Mouse (Mus musculus) hindbrain, embryonic 11.5 days (tissue): ENCODE data around the gene Cers6. TPM values are rescaled to one million over a fixed set of nuclear protein-coding genes. Genes with fewer than 3 reads are reported as not detected.

Experiments
- ATAC-seq: fragments of 200-750 bp; cut with Nextera tagmentation; 2 replicates; pipeline ENCODE4 v1.8.0; 2017; ENCODE audit warnings: mild to moderate bottlenecking, moderate TSS enrichment, moderate library complexity; ENCODE audit not compliant: low FRiP score
- DNase-seq: peaks from one replicate; pipeline ENCODE4 v3.0.0-alpha.2; 2015; ENCODE audit warnings: low spot score
- H3K27ac ChIP-seq: fragments of 300-500 bp; sonication (generic); 2 replicates; pipeline ENCODE4 v1.5.1; 2014; ENCODE audit warnings: mild to moderate bottlenecking, low read depth, low read length
- H3K27me3 ChIP-seq: fragments of 300-500 bp; sonication (generic); 2 replicates; pipeline ENCODE4 v1.6.1; 2014; ENCODE audit warnings: mild to moderate bottlenecking, low read length, moderate library complexity, mixed read lengths; ENCODE audit not compliant: control insufficient read depth, insufficient read depth
- H3K36me3 ChIP-seq: fragments of 300-500 bp; sonication (generic); 2 replicates; pipeline ENCODE4 v1.6.1; 2014; ENCODE audit warnings: mild to moderate bottlenecking, low read length, moderate library complexity, mixed read lengths; ENCODE audit not compliant: control insufficient read depth, insufficient read depth
- H3K4me1 ChIP-seq: fragments of 300-500 bp; sonication (generic); replicated peaks from 2 replicates; pipeline ENCODE4 v1.6.1; 2014; ENCODE audit warnings: low read length, mixed read lengths; ENCODE audit not compliant: control insufficient read depth, insufficient read depth
- H3K4me2 ChIP-seq: fragments of 300-500 bp; sonication (generic); replicated peaks from 2 replicates; pipeline ENCODE4 v1.6.1; 2014; ENCODE audit warnings: mild to moderate bottlenecking, low read depth, low read length
- H3K4me3 ChIP-seq: fragments of 300-500 bp; sonication (generic); 2 replicates; pipeline ENCODE4 v1.5.1; 2014; ENCODE audit warnings: low read depth, low read length
- H3K9ac ChIP-seq: fragments of 300-500 bp; sonication (generic); 2 replicates; pipeline ENCODE4 v1.6.1; 2014; ENCODE audit warnings: low read depth, low read length
- H3K9me3 ChIP-seq: fragments of 300-500 bp; sonication (generic); 2 replicates; pipeline ENCODE4 v1.6.1; 2016; ENCODE audit warnings: low read length; ENCODE audit not compliant: control insufficient read depth
- WGBS: fragments of 180-500 bp; shearing (Covaris S2); extraction: QIAGEN DNeasy Blood & Tissue Kit; methylation state at CpG from one replicate; pipeline ENCODE4 v1.1.7; 2014; 5-methylcytosine and 5-hydroxymethylcytosine counted together
- polyA plus RNA-seq: library from polyadenylated mRNA; unstranded; fragments of >200 nt; fragmentation: Nextera tagmentation; extraction: Ambion mirVana; gene quantifications from 2 replicates; pipeline ENCODE4 v1.2.1, GENCODE M21; 2014

Cers6 gene
- polyA plus RNA-seq, 1 experiment from 2014 or later: 77.0 TPM

- H3K27me3 ChIP-seq: no peaks in the 10 kb centered on the region
- H3K9ac ChIP-seq: no peak overlapping the region
- peaks cover 3% of the 10 kb centered on the region for H3K4me1 ChIP-seq
- H3K36me3 ChIP-seq: no peaks in the 10 kb centered on the region
- H3K27ac ChIP-seq: no peak overlapping the region
- ATAC-seq (no peak), DNase-seq (no peak)
- H3K4me3 ChIP-seq: no peak overlapping the region
- whole genome bisulfite sequencing: 57% methylated on average over 2 of the region's 2 CpGs
- no peaks in the 10 kb centered on the region for H3K9me3 ChIP-seq
- H3K4me2 ChIP-seq: peak overlapping the region; percentile 84; the same call in 1 of the 2 replicates
Measured at GRCm38 (mm10) chr2:68860391-68860790, 850 bp upstream of the Cers6 start.

GRCm38 (mm10) chr2:68861721-68862463 is 651 bp downstream of the Cers6 start:
- peak; percentile 75 for ATAC-seq
- peak overlapping the region; percentile 89 for H3K9ac ChIP-seq
- peak overlapping the region; percentile 84 for H3K4me2 ChIP-seq
- DNase-seq: peak; percentile 73
- no peaks in the 10 kb centered on the region for H3K27me3 ChIP-seq
- peaks cover 3% of the 10 kb centered on the region for H3K4me1 ChIP-seq
- H3K4me3 ChIP-seq: peak overlapping the region; percentile 75
- no peaks in the 10 kb centered on the region for H3K9me3 ChIP-seq
- 0% methylated on average over 64 of the region's 64 CpGs for WGBS
- peak overlapping the region; percentile 80 for H3K27ac ChIP-seq
- H3K36me3 ChIP-seq: no peaks in the 10 kb centered on the region

- H3K36me3 ChIP-seq: no peaks in the 10 kb centered on the region
- H3K4me1 ChIP-seq: peaks cover 3% of the 10 kb centered on the region
- 4% methylated on average over 15 of the region's 15 CpGs for WGBS
- H3K27me3 ChIP-seq: no peaks in the 10 kb centered on the region
- ATAC-seq: no peak
- peak overlapping the region; percentile 84 for H3K4me2 ChIP-seq
- peak; percentile 37 for DNase-seq
- H3K9me3 ChIP-seq: no peaks in the 10 kb centered on the region
- H3K9ac ChIP-seq: peak overlapping the region; percentile 89
- no peak overlapping the region for H3K27ac ChIP-seq
- H3K4me3 ChIP-seq: peak overlapping the region; percentile 75
Measured at GRCm38 (mm10) chr2:68862464-68863266, 1.4 kb downstream of the Cers6 start.

- ATAC-seq: no peak
- Histone ChIP-seq H3K9ac (peak overlapping the region; percentile 89; the same call in 1 of the 2 replicates), H3K27me3 (no peaks in the 10 kb centered on the region), H3K4me2 (peak overlapping the region; percentile 84; the same call in 1 of the 2 replicates), H3K4me3 (peak overlapping the region; percentile 75), H3K4me1 (peaks cover 3% of the 10 kb centered on the region), H3K36me3 (no peaks in the 10 kb centered on the region), H3K27ac (no peak overlapping the region), H3K9me3 (no peaks in the 10 kb centered on the region)
- peak; percentile 44 for DNase-seq
- 22% methylated on average over 6 of the region's 6 CpGs for WGBS
Measured at GRCm38 (mm10) chr2:68863561-68863960, 2.3 kb downstream of the Cers6 start.

- no peak overlapping the region for H3K27ac ChIP-seq
- no peak overlapping the region for H3K4me3 ChIP-seq
- H3K9me3 ChIP-seq: no peaks in the 10 kb centered on the region
- H3K4me1 ChIP-seq: peaks cover 3% of the 10 kb centered on the region
- DNase-seq (no peak), ATAC-seq (no peak)
- no peak overlapping the region for H3K9ac ChIP-seq
- H3K36me3 ChIP-seq: no peaks in the 10 kb centered on the region
- no peak overlapping the region for H3K4me2 ChIP-seq
- WGBS: 75% methylated on average over 2 of the region's 2 CpGs
- no peaks in the 10 kb centered on the region for H3K27me3 ChIP-seq
Measured at GRCm38 (mm10) chr2:68864366-68864765, 3.1 kb downstream of the Cers6 start.

GRCm38 (mm10) chr2:68867148-68867547 is 5.9 kb downstream of the Cers6 start:
- H3K27me3 ChIP-seq: no peaks in the 10 kb centered on the region
- no peaks in the 10 kb centered on the region for H3K36me3 ChIP-seq
- H3K9me3 ChIP-seq: no peaks in the 10 kb centered on the region
- H3K4me2 ChIP-seq: no peak overlapping the region
- 69% methylated on average over 4 of the region's 4 CpGs for WGBS
- no peak overlapping the region for H3K27ac ChIP-seq
- ATAC-seq (no peak), DNase-seq (no peak)
- no peak overlapping the region for H3K4me3 ChIP-seq
- H3K4me1 ChIP-seq: no peaks in the 10 kb centered on the region
- H3K9ac ChIP-seq: no peak overlapping the region

GRCm38 (mm10) chr2:68870999-68871780 is 9.9 kb downstream of the Cers6 start:
- Histone ChIP-seq H3K9ac (no peak overlapping the region), H3K4me3 (no peak overlapping the region)

GRCm38 (mm10) chr2:68873086-68873485 is 11.8 kb downstream of the Cers6 start:
- Histone ChIP-seq H3K4me1 (no peaks in the 10 kb centered on the region), H3K4me2 (no peak overlapping the region), H3K36me3 (no peaks in the 10 kb centered on the region), H3K4me3 (no peak overlapping the region), H3K27me3 (no peaks in the 10 kb centered on the region), H3K9ac (no peak overlapping the region), H3K9me3 (no peaks in the 10 kb centered on the region), H3K27ac (no peak overlapping the region)
- ATAC-seq (no peak), DNase-seq (no peak)
- 93% methylated on average over 6 of the region's 6 CpGs for WGBS

More at GRCm38 (mm10) chr2:68870999-68871780, 9.9 kb downstream of the Cers6 start:
- no peaks in the 10 kb centered on the region for H3K4me1 ChIP-seq
- 79% methylated on average over 17 of the region's 17 CpGs for WGBS
- no peak overlapping the region for H3K27ac ChIP-seq
- ATAC-seq: no peak
- H3K27me3 ChIP-seq: no peaks in the 10 kb centered on the region
- DNase-seq: no peak
- no peaks in the 10 kb centered on the region for H3K9me3 ChIP-seq
- H3K4me2 ChIP-seq: no peak overlapping the region
- H3K36me3 ChIP-seq: no peaks in the 10 kb centered on the region
